Mouse (Mus musculus): ENCODE results near the gene Crebl2. TPM values are rescaled to one million over a fixed set of nuclear protein-coding genes. Genes with fewer than 3 reads are reported as not detected.

Crebl2 gene
- polyA plus RNA-seq, 1 experiment from 2014 or later: 2.5 TPM

GRCm38 (mm10) chr6:134801483-134801882 lies 28.5 kb upstream of the Crebl2 start:
- no peaks in the 10 kb centered on the region for H3K9me3 ChIP-seq
- no peak overlapping the region for H3K4me2 ChIP-seq (replicated peaks)
- H3K36me3 ChIP-seq: no peaks in the 10 kb centered on the region
- no peak overlapping the region for H3K4me3 ChIP-seq
- no peaks in the 10 kb centered on the region for H3K27me3 ChIP-seq
- 73% methylated on average over 1 of the region's 1 CpGs for WGBS
- H3K9ac ChIP-seq (replicated peaks): no peak overlapping the region
- H3K27ac ChIP-seq (replicated peaks): no peak overlapping the region
- no peak for ATAC-seq (ENCODE audit: low FRiP score, low read depth)
- H3K4me1 ChIP-seq: no peaks in the 10 kb centered on the region; the same call in 1 of the 2 replicates

- WGBS: 79% methylated on average over 9 of the region's 9 CpGs
- H3K36me3 ChIP-seq: no peaks in the 10 kb centered on the region
- H3K4me3 ChIP-seq: no peak overlapping the region
- H3K27ac ChIP-seq (replicated peaks): no peak overlapping the region
- no peak for ATAC-seq (ENCODE audit: low FRiP score, low read depth)
- H3K27me3 ChIP-seq: no peaks in the 10 kb centered on the region
- H3K4me1 ChIP-seq: no peaks in the 10 kb centered on the region; the same call in 1 of the 2 replicates
- H3K9me3 ChIP-seq: no peaks in the 10 kb centered on the region
- no peak overlapping the region for H3K9ac ChIP-seq (replicated peaks)
- no peak overlapping the region for H3K4me2 ChIP-seq (replicated peaks)
These were observed 27.3 kb upstream of the Crebl2 start for GRCm38 (mm10) chr6:134802641-134803043.

GRCm38 (mm10) chr6:134804736-134805277 lies 25.1 kb upstream of the Crebl2 start:
- H3K4me2 ChIP-seq (replicated peaks): no peak overlapping the region
- no peak overlapping the region for H3K9ac ChIP-seq (replicated peaks)
- H3K36me3 ChIP-seq: no peaks in the 10 kb centered on the region
- no peak overlapping the region for H3K4me3 ChIP-seq
- H3K27me3 ChIP-seq: no peaks in the 10 kb centered on the region
- WGBS: 78% methylated on average over 5 of the region's 5 CpGs
- H3K4me1 ChIP-seq: no peaks in the 10 kb centered on the region; the same call in 1 of the 2 replicates
- no peaks in the 10 kb centered on the region for H3K9me3 ChIP-seq
- ATAC-seq (ENCODE audit: low FRiP score, low read depth): no peak
- no peak overlapping the region for H3K27ac ChIP-seq (replicated peaks)

- H3K9ac ChIP-seq (replicated peaks): no peak overlapping the region
- WGBS: 94% methylated on average over 6 of the region's 6 CpGs
- H3K4me2 ChIP-seq (replicated peaks): no peak overlapping the region
- no peak overlapping the region for H3K4me3 ChIP-seq
- no peaks in the 10 kb centered on the region; the same call in 1 of the 2 replicates for H3K4me1 ChIP-seq
- H3K27ac ChIP-seq (replicated peaks): no peak overlapping the region
- ATAC-seq (ENCODE audit: low FRiP score, low read depth): no peak
- no peaks in the 10 kb centered on the region for H3K9me3 ChIP-seq
- no peaks in the 10 kb centered on the region for H3K27me3 ChIP-seq
- H3K36me3 ChIP-seq: no peaks in the 10 kb centered on the region
These were observed 23.8 kb upstream of the Crebl2 start for GRCm38 (mm10) chr6:134806130-134806529.

GRCm38 (mm10) chr6:134807091-134807490 lies 22.9 kb upstream of the Crebl2 start:
- ATAC-seq (ENCODE audit: low FRiP score, low read depth): no peak

GRCm38 (mm10) chr6:134807794-134808193 lies 22.2 kb upstream of the Crebl2 start:
- no peak overlapping the region for H3K4me3 ChIP-seq
- H3K4me1 ChIP-seq: no peaks in the 10 kb centered on the region; the same call in 1 of the 2 replicates
- no peak overlapping the region for H3K4me2 ChIP-seq (replicated peaks)
- no peak overlapping the region for H3K27ac ChIP-seq (replicated peaks)
- 90% methylated on average over 11 of the region's 11 CpGs for WGBS
- no peak for ATAC-seq (ENCODE audit: low FRiP score, low read depth)
- H3K9ac ChIP-seq (replicated peaks): no peak overlapping the region
- no peaks in the 10 kb centered on the region for H3K36me3 ChIP-seq
- no peaks in the 10 kb centered on the region for H3K9me3 ChIP-seq
- H3K27me3 ChIP-seq: no peaks in the 10 kb centered on the region

More at GRCm38 (mm10) chr6:134807091-134807490, 22.9 kb upstream of the Crebl2 start:
- Histone ChIP-seq H3K9ac (replicated peaks) (no peak overlapping the region), H3K4me1 (no peaks in the 10 kb centered on the region; the same call in 1 of the 2 replicates), H3K27me3 (no peaks in the 10 kb centered on the region), H3K4me3 (no peak overlapping the region), H3K27ac (replicated peaks) (no peak overlapping the region), H3K4me2 (replicated peaks) (no peak overlapping the region), H3K9me3 (no peaks in the 10 kb centered on the region), H3K36me3 (no peaks in the 10 kb centered on the region)
- 48% methylated on average over 2 of the region's 2 CpGs for WGBS

- H3K4me2 ChIP-seq (replicated peaks): no peak overlapping the region
- H3K36me3 ChIP-seq: no peaks in the 10 kb centered on the region
- H3K27ac ChIP-seq (replicated peaks): no peak overlapping the region
- no peaks in the 10 kb centered on the region for H3K27me3 ChIP-seq
- 88% methylated on average over 1 of the region's 1 CpGs for WGBS
- no peak for ATAC-seq (ENCODE audit: low FRiP score, low read depth)
- H3K4me3 ChIP-seq: no peak overlapping the region
- H3K9me3 ChIP-seq: no peaks in the 10 kb centered on the region
- no peaks in the 10 kb centered on the region for H3K4me1 ChIP-seq
- no peak overlapping the region for H3K9ac ChIP-seq (replicated peaks)
These were observed 16.9 kb upstream of the Crebl2 start for GRCm38 (mm10) chr6:134813066-134813465.

GRCm38 (mm10) chr6:134817051-134817928 lies 12.7 kb upstream of the Crebl2 start:
- Histone ChIP-seq H3K36me3 (no peaks in the 10 kb centered on the region), H3K9me3 (no peaks in the 10 kb centered on the region), H3K27ac (replicated peaks) (no peak overlapping the region), H3K4me2 (replicated peaks) (no peak overlapping the region), H3K4me1 (no peaks in the 10 kb centered on the region), H3K4me3 (no peak overlapping the region), H3K27me3 (no peaks in the 10 kb centered on the region), H3K9ac (replicated peaks) (no peak overlapping the region)
- ATAC-seq (ENCODE audit: low FRiP score, low read depth): no peak
- 77% methylated on average over 12 of the region's 12 CpGs for WGBS

GRCm38 (mm10) chr6:134819741-134820140 lies 10.2 kb upstream of the Crebl2 start:
- H3K9me3 ChIP-seq: no peaks in the 10 kb centered on the region
- no peak overlapping the region for H3K4me2 ChIP-seq (replicated peaks)
- H3K36me3 ChIP-seq: no peaks in the 10 kb centered on the region
- H3K9ac ChIP-seq (replicated peaks): no peak overlapping the region
- ATAC-seq (ENCODE audit: low FRiP score, low read depth): no peak
- H3K4me1 ChIP-seq: no peaks in the 10 kb centered on the region
- H3K4me3 ChIP-seq: no peak overlapping the region
- H3K27ac ChIP-seq (replicated peaks): no peak overlapping the region
- 66% methylated on average over 5 of the region's 5 CpGs for WGBS
- no peaks in the 10 kb centered on the region for H3K27me3 ChIP-seq

GRCm38 (mm10) chr6:134820411-134820810 lies 9.5 kb upstream of the Crebl2 start:
- Histone ChIP-seq H3K4me1 (no peaks in the 10 kb centered on the region), H3K9me3 (no peaks in the 10 kb centered on the region), H3K27ac (replicated peaks) (no peak overlapping the region), H3K4me2 (replicated peaks) (no peak overlapping the region), H3K4me3 (no peak overlapping the region), H3K27me3 (no peaks in the 10 kb centered on the region), H3K9ac (replicated peaks) (no peak overlapping the region), H3K36me3 (no peaks in the 10 kb centered on the region)
- no peak for ATAC-seq (ENCODE audit: low FRiP score, low read depth)
- WGBS: 74% methylated on average over 6 of the region's 6 CpGs

GRCm38 (mm10) chr6:134822844-134823243 lies 7.1 kb upstream of the Crebl2 start:
- Histone ChIP-seq H3K27ac (replicated peaks) (no peak overlapping the region), H3K4me2 (replicated peaks) (no peak overlapping the region), H3K36me3 (no peaks in the 10 kb centered on the region), H3K27me3 (no peaks in the 10 kb centered on the region), H3K4me3 (no peak overlapping the region), H3K9ac (replicated peaks) (no peak overlapping the region), H3K4me1 (no peaks in the 10 kb centered on the region), H3K9me3 (no peaks in the 10 kb centered on the region)
- 71% methylated on average over 10 of the region's 10 CpGs for WGBS
- ATAC-seq (ENCODE audit: low FRiP score, low read depth): no peak

GRCm38 (mm10) chr6:134830776-134831175 lies 822 bp downstream of the Crebl2 start:
- Histone ChIP-seq H3K27ac (replicated peaks) (no peak overlapping the region), H3K9ac (replicated peaks) (peak overlapping the region; percentile 73; the same call in 1 of the 2 replicates), H3K9me3 (no peaks in the 10 kb centered on the region), H3K36me3 (no peaks in the 10 kb centered on the region), H3K4me3 (peak overlapping the region; percentile 75), H3K27me3 (no peaks in the 10 kb centered on the region), H3K4me1 (peaks cover 13% of the 10 kb centered on the region; the same call in 1 of the 2 replicates), H3K4me2 (replicated peaks) (peak overlapping the region; percentile 90)
- WGBS: 5% methylated on average over 10 of the region's 10 CpGs
- ATAC-seq (ENCODE audit: low FRiP score, low read depth): 0 out of 2 replicates have a peak, but pooled peaks have one; percentile 0
